Mouse (Mus musculus) forebrain, embryonic 12.5 days (tissue): Measurements from ENCODE around the gene Fkbp8. TPM values are rescaled to one million over a fixed set of nuclear protein-coding genes. Genes with fewer than 3 reads are reported as not detected.

ENCODE experiments used
- ATAC-seq: fragments of 200-750 bp; cut with Nextera tagmentation; 2 replicates; pipeline ENCODE4 v1.8.0; 2017; ENCODE audit warnings: moderate TSS enrichment; ENCODE audit not compliant: low FRiP score
- H3K27ac ChIP-seq: fragments of 300-500 bp; sonication (generic); 2 replicates; pipeline ENCODE4 v1.5.1; 2016; ENCODE audit warnings: mild to moderate bottlenecking
- H3K27me3 ChIP-seq: fragments of 300-500 bp; sonication (generic); 2 replicates; pipeline ENCODE4 v1.6.1; 2016; ENCODE audit warnings: mild to moderate bottlenecking
- H3K36me3 ChIP-seq: fragments of 300-500 bp; sonication (generic); replicated peaks from 2 replicates; pipeline ENCODE4 v1.6.1; 2016; ENCODE audit warnings: mild to moderate bottlenecking
- H3K4me1 ChIP-seq: fragments of 300-500 bp; sonication (generic); 2 replicates; pipeline ENCODE4 v1.6.1; 2016
- H3K4me2 ChIP-seq: fragments of 300-500 bp; sonication (generic); 2 replicates; pipeline ENCODE4 v1.6.1; 2016; ENCODE audit warnings: mild to moderate bottlenecking, moderate library complexity
- H3K4me3 ChIP-seq: fragments of 300-500 bp; sonication (generic); replicated peaks from 2 replicates; pipeline ENCODE4 v1.5.1; 2016; ENCODE audit warnings: mild to moderate bottlenecking
- H3K9ac ChIP-seq: fragments of 300-500 bp; sonication (generic); 2 replicates; pipeline ENCODE4 v1.6.1; 2016; ENCODE audit warnings: mild to moderate bottlenecking
- H3K9me3 ChIP-seq: fragments of 300-500 bp; sonication (generic); 2 replicates; pipeline ENCODE4 v1.6.1; 2016
- WGBS: fragments of 180-500 bp; shearing (Covaris S2); methylation state at CpG from one replicate; pipeline ENCODE4 v1.1.7; 2016; 5-methylcytosine and 5-hydroxymethylcytosine counted together
- polyA plus RNA-seq: library from polyadenylated mRNA; unstranded; fragments of >200 nt; fragmentation: Nextera tagmentation; extraction: Ambion mirVana; gene quantifications from 2 replicates; pipeline ENCODE4 v1.2.1, GENCODE M21; 2016

Fkbp8 gene
- polyA plus RNA-seq, 1 experiment from 2014 or later, result 314 TPM

- Histone ChIP-seq H3K27me3 (no peaks in the 10 kb centered on the region), H3K9ac (no peak overlapping the region), H3K4me2 (no peak overlapping the region), H3K36me3 (peaks cover 26% of the 10 kb centered on the region), H3K27ac (no peak overlapping the region), H3K4me3 (no peak overlapping the region), H3K4me1 (peaks cover 13% of the 10 kb centered on the region), H3K9me3 (no peaks in the 10 kb centered on the region)
- 92% methylated on average over 6 of the region's 6 CpGs for WGBS
- ATAC-seq, result no peak
Observed at GRCm38 (mm10) chr8:70519043-70519442, 8.5 kb upstream of the Fkbp8 start.

GRCm38 (mm10) chr8:70519606-70520005, 7.9 kb upstream of the Fkbp8 start:
- Histone ChIP-seq H3K4me1 (peaks cover 13% of the 10 kb centered on the region), H3K4me2 (no peak overlapping the region), H3K4me3 (no peak overlapping the region), H3K27ac (no peak overlapping the region), H3K9me3 (no peaks in the 10 kb centered on the region), H3K9ac (no peak overlapping the region), H3K36me3 (peaks cover 23% of the 10 kb centered on the region), H3K27me3 (no peaks in the 10 kb centered on the region)
- no peak for ATAC-seq
- 65% methylated on average over 2 of the region's 2 CpGs for WGBS

DNA sequence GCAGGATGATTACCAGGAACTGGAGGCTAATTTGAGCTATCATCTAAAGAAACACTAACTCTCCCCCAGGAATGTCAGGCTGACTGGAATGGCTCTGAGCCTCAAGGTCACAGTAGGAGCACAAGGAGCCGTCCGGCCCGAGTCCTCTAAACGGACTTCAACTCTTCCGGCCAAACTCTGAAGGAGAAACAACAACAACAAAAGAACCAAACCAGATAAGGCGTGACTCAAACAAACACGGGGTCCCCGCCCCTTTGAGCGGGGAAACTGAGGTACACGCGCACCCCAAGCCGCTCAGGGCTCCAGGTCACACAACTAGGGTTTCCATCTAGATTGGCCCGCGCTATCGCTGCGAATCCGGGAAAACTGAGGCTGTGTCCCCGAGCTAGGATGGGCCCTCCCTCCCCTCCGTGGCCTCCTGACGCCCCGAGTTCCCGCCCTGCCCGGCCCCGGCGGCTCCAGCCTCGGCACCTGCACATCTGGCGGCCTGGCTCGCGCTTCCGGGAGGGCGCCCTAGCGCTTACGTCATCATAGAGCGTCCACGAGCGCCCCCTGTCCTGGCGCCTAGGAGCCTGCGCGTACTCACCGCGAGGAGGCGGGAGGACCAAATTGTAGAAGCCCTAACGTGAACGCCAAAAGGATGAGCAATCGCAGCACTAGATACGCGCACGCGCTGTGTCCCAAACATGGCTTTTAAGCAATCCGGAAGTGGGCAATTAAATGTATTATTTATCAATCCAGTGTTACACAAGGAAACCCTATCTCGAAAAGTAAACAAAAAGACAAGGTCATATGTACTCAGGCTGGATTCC, 4.7 kb upstream of the Fkbp8 start:
- Histone ChIP-seq H3K4me1 (peaks cover 26% of the 10 kb centered on the region), H3K27ac (peak overlapping the region; percentile 91), H3K36me3 (0 out of 2 replicates have a peak, but pooled peaks cover 9% of the 10 kb centered on the region), H3K4me2 (peak overlapping the region; percentile 84), H3K27me3 (no peaks in the 10 kb centered on the region), H3K9ac (peak overlapping the region; percentile 72), H3K9me3 (no peaks in the 10 kb centered on the region), H3K4me3 (peak overlapping the region; percentile 77)
- under 1% methylated on average over 51 of the region's 51 CpGs for WGBS
- peak; percentile 86 for ATAC-seq

- peak overlapping the region; percentile 86 for H3K27ac ChIP-seq
- no peaks in the 10 kb centered on the region for H3K9me3 ChIP-seq
- peak overlapping the region; percentile 82 for H3K4me3 ChIP-seq
- H3K27me3 ChIP-seq, result no peaks in the 10 kb centered on the region
- WGBS, result 5% methylated on average over 8 of the region's 8 CpGs
- H3K36me3 ChIP-seq, result peaks cover 25% of the 10 kb centered on the region
- H3K9ac ChIP-seq, result peak overlapping the region; percentile 90
- peak overlapping the region; percentile 85 for H3K4me2 ChIP-seq
- H3K4me1 ChIP-seq, result peaks cover 35% of the 10 kb centered on the region
- no peak for ATAC-seq
Observed at GRCm38 (mm10) chr8:70527111-70527511, 413 bp upstream of the Fkbp8 start.

GRCm38 (mm10) chr8:70528182-70528797, 766 bp downstream of the Fkbp8 start:
- H3K4me1 ChIP-seq, result peaks cover 28% of the 10 kb centered on the region
- 38% methylated on average over 13 of the region's 13 CpGs for WGBS
- peak overlapping the region; percentile 86 for H3K27ac ChIP-seq
- no peak for ATAC-seq
- peak overlapping the region; percentile 82 for H3K4me3 ChIP-seq
- H3K4me2 ChIP-seq, result peak overlapping the region; percentile 85
- no peaks in the 10 kb centered on the region for H3K27me3 ChIP-seq
- peak overlapping the region; percentile 90 for H3K9ac ChIP-seq
- H3K36me3 ChIP-seq, result peaks cover 37% of the 10 kb centered on the region
- H3K9me3 ChIP-seq, result no peaks in the 10 kb centered on the region

- no peaks in the 10 kb centered on the region for H3K9me3 ChIP-seq
- H3K9ac ChIP-seq, result no peak overlapping the region
- no peak overlapping the region for H3K27ac ChIP-seq
- 93% methylated on average over 5 of the region's 5 CpGs for WGBS
- peaks cover 47% of the 10 kb centered on the region for H3K36me3 ChIP-seq
- peaks cover 26% of the 10 kb centered on the region for H3K4me1 ChIP-seq
- H3K27me3 ChIP-seq, result no peaks in the 10 kb centered on the region
- H3K4me3 ChIP-seq, result no peak overlapping the region
- no peak overlapping the region for H3K4me2 ChIP-seq
- ATAC-seq, result no peak
Observed at GRCm38 (mm10) chr8:70529299-70529698, 1.8 kb downstream of the Fkbp8 start.

DNA sequence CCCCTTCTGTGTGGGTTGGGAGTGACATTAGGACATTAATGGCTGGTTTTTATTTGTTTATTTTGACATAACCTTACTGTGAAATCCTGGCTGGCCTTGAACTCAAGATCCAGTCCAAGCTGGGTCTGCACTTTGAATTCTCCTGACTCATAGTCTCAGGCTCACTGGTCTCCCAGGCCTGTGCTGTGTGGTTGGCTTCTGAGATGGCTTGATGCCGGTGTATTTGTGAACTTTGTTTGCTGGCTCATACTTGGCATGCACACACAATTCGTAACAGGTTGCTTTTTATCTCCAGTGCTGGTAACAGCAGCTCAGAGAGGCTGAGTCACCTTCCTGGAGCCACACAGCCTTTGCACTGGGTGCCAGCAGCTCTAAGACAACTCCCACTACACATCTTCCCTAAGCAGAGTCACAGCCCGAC, 2.2 kb downstream of the Fkbp8 start:
- Histone ChIP-seq H3K4me2 (no peak overlapping the region), H3K9me3 (no peaks in the 10 kb centered on the region), H3K27ac (no peak overlapping the region), H3K36me3 (peaks cover 52% of the 10 kb centered on the region), H3K9ac (no peak overlapping the region), H3K4me3 (no peak overlapping the region), H3K4me1 (peaks cover 26% of the 10 kb centered on the region), H3K27me3 (no peaks in the 10 kb centered on the region)
- no peak for ATAC-seq
- 98% methylated on average over 3 of the region's 3 CpGs for WGBS

DNA sequence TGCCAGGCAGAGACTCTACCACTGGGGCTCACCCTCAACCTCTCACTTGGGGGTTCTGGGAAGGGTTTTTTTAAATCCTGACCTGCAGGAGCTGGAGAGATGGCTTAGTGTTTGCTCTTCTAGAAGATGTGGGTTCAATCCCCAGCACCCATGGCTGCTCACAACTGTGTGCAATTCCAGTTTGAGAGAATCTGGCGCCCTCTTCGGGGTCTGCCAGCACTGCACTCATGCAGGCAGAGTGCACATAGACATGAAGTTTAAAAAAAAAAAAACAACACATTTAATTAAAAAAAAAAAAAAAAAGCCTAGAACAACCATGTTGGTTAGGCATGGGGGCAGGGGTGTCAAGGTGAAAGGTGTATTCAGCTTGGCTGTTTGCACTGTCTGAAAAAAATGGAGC, 2.8 kb downstream of the Fkbp8 start:
- H3K27ac ChIP-seq, result no peak overlapping the region
- H3K9me3 ChIP-seq, result no peaks in the 10 kb centered on the region
- no peak overlapping the region for H3K9ac ChIP-seq
- H3K4me2 ChIP-seq, result no peak overlapping the region
- 86% methylated on average over 2 of the region's 2 CpGs for WGBS
- no peak for ATAC-seq
- H3K36me3 ChIP-seq, result peaks cover 57% of the 10 kb centered on the region
- peaks cover 26% of the 10 kb centered on the region for H3K4me1 ChIP-seq
- no peaks in the 10 kb centered on the region for H3K27me3 ChIP-seq
- no peak overlapping the region for H3K4me3 ChIP-seq

DNA sequence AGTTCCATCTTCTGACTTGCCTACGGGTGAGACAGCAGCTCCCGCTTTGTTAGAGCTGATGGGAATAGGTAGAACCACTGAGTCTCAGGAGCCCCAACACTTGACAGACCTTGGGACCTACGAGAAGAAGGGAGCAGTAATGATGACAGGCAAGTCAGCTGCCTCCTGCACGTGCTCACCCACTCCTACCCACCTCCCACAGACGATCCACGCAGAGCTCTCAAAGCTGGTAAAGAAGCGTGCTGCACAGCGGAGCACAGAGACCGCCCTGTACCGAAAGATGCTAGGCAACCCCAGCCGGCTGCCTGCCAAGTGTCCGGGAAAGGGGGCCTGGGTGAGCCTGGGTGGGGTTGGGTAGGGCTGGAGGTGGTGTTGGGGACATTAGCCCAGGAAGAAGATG, 6.8 kb downstream of the Fkbp8 start:
- 94% methylated on average over 12 of the region's 12 CpGs for WGBS
- no peak overlapping the region for H3K27ac ChIP-seq
- H3K9me3 ChIP-seq, result no peaks in the 10 kb centered on the region
- peaks cover 76% of the 10 kb centered on the region for H3K36me3 ChIP-seq
- H3K4me3 ChIP-seq, result no peak overlapping the region
- no peaks in the 10 kb centered on the region for H3K27me3 ChIP-seq
- ATAC-seq, result no peak
- no peak overlapping the region for H3K9ac ChIP-seq
- peaks cover 11% of the 10 kb centered on the region for H3K4me1 ChIP-seq
- no peak overlapping the region for H3K4me2 ChIP-seq

GRCm38 (mm10) chr8:70535221-70535620, 7.7 kb downstream of the Fkbp8 start:
- 93% methylated on average over 3 of the region's 3 CpGs for WGBS

DNA sequence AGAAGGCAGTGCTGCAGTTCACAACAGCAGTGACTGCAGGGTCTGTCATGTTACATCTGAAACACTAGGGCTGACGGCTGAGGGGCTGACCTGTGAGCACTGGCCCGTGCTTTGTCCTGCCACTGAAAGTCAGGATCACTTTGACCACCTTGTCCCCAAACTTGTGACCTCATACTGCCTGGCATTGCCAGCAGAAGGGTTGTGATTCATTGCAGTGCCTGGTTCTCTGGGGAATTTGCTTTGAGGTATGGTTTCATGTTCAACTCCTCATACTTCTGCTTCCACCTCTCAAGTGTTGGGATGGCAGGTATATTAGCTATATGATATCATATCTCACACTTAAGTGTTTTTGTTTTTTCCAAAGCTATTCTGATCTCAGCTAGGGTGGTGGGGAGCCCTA, 8.2 kb downstream of the Fkbp8 start:
- 96% methylated on average over 2 of the region's 2 CpGs for WGBS
- Histone ChIP-seq H3K4me1 (peaks cover 17% of the 10 kb centered on the region), H3K9ac (no peak overlapping the region), H3K27me3 (no peaks in the 10 kb centered on the region), H3K4me3 (no peak overlapping the region), H3K9me3 (no peaks in the 10 kb centered on the region), H3K36me3 (peaks cover 64% of the 10 kb centered on the region), H3K27ac (no peak overlapping the region), H3K4me2 (no peak overlapping the region)
- ATAC-seq, result no peak

More at GRCm38 (mm10) chr8:70535221-70535620, 7.7 kb downstream of the Fkbp8 start:
- Histone ChIP-seq H3K27me3 (no peaks in the 10 kb centered on the region), H3K4me1 (peaks cover 12% of the 10 kb centered on the region), H3K9me3 (no peaks in the 10 kb centered on the region), H3K27ac (no peak overlapping the region), H3K4me3 (no peak overlapping the region), H3K9ac (no peak overlapping the region), H3K4me2 (no peak overlapping the region), H3K36me3 (peaks cover 67% of the 10 kb centered on the region)
- no peak for ATAC-seq

- Histone ChIP-seq H3K4me3 (peak overlapping the region; percentile 82), H3K9ac (peak overlapping the region; percentile 39), H3K36me3 (peaks cover 40% of the 10 kb centered on the region), H3K27ac (peak overlapping the region; percentile 96), H3K27me3 (no peaks in the 10 kb centered on the region), H3K9me3 (no peaks in the 10 kb centered on the region), H3K4me1 (peaks cover 29% of the 10 kb centered on the region), H3K4me2 (peak overlapping the region; percentile 93)
- 15% methylated on average over 24 of the region's 24 CpGs for WGBS
- ATAC-seq, result peak; percentile 24
Observed at GRCm38 (mm10) chr8:70538024-70538579, 10.6 kb downstream of the Fkbp8 start.
